Mouse (Mus musculus) c-Kit-negative CD71-positive TER-119-positive erythroid progenitor cells, embryonic 14.5 days (primary cell): Measurements from ENCODE around the gene Aldh9a1.

Source experiments
- DNase-seq: peaks from one replicate; pipeline ENCODE4 v3.0.0-alpha.2; 2013; ENCODE audit warnings: low read depth, low spot score

Aldh9a1 gene

GRCm38 (mm10) chr1:167350597-167351415 is 1.0 kb downstream of the Aldh9a1 start:
- no peak for DNase-seq

DNA sequence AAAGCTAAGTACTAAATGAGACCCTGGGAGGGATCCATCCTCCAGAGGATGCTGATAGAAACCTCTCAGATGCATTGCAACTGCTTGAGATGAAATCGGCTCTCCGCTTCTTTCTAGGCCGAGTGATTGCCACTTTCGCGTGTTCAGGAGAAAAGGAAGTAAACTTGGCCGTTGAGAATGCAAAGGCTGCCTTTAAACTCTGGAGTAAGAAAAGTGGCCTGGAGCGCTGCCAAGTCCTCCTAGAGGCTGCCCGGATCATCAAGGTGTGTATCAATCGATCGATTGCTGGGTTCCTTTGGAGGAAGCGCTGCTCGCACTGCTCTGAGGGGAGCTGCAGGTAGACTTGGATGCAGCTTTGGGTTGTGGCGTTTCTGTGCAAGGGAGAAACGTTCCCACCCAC is 2.6 kb downstream of the Aldh9a1 start:
- DNase-seq, result no peak

DNA sequence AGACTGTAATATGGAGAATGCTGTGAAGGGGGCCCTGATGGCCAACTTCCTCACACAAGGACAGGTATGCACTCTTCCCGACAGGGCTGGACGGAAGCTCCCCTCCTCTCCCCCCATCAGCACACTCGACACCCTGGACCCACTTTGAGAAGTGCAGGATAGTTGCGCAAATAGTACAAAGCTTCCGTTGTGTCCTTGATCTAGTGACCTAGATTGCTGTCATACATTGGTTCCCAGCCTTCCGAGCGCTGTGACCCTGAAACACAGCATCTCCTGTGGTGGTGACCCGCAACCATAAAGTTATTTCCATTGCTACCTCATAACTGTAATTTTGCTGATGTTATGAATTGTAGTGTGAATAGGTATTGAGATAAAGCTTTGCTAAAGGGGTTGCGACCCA is 7.6 kb downstream of the Aldh9a1 start:
- no peak for DNase-seq

- DNase-seq, result no peak
Observed at GRCm38 (mm10) chr1:167358731-167359130, 8.9 kb downstream of the Aldh9a1 start.

- no peak for DNase-seq
Observed at GRCm38 (mm10) chr1:167360268-167360667, 10.5 kb downstream of the Aldh9a1 start.

DNA sequence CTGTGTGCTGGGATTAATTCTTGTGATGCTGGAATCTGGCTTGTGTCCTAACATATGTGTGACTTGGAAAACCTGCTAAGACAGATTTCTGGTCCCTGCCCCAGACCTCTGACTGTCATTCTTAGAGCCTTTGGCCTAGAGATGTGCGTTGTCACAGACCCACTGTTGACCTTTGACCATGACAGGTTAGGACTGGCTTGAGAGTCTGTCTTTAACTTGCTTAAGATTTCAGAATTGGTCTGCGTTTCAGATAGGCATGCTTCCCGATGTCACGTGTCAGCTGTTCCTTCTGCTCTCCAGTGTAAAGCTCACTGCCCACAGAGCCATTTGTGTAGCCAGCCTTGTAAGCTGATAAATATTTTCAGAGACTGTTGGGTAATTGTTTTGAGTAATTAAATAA is 13.0 kb downstream of the Aldh9a1 start:
- DNase-seq, result no peak

DNA sequence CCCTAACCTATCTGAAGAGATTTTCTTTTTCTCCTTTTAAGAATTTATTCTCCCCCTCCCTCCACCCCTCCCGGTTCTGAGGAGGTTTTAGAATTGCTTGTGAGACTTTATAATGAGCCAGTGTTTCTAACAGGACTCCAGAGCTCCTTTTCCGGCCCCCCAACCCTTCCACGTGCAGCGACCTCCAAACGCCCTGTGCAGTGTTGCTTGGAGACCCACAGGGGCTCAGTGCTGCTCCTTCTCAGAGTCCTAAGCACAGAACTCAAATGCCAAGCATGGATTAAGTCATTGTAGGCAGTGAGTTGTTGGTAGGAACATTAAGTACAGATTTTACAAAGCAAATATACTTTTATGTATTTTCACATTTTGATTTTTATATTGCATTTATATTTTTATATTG is 13.5 kb downstream of the Aldh9a1 start:
- DNase-seq, result no peak

GRCm38 (mm10) chr1:167365808-167366207 is 16.0 kb downstream of the Aldh9a1 start:
- DNase-seq, result no peak

- no peak for DNase-seq
Observed at GRCm38 (mm10) chr1:167366621-167367020, 16.8 kb downstream of the Aldh9a1 start.

GRCm38 (mm10) chr1:167368018-167368417 is 18.2 kb downstream of the Aldh9a1 start:
- DNase-seq, result no peak

DNA sequence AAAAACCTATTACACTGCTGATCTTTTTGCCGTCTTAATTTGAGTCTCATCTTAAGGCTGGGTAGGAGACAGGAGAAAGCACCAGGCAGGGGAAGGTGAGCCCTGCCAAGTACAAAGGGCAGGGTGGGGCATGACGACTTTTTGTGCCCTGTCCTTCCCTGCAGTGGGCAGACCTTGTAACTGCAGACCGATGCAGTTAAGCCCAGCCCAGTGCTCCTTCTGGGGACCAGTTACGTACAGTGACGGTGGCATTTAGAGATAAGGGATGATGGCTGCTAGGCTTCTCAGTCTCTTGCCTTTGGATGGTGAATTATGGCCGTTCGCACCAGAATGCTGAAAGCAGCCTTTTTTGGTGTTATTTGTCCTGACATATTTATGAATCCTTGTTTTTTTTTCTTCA is 18.7 kb downstream of the Aldh9a1 start:
- peak; percentile 66 for DNase-seq

DNA sequence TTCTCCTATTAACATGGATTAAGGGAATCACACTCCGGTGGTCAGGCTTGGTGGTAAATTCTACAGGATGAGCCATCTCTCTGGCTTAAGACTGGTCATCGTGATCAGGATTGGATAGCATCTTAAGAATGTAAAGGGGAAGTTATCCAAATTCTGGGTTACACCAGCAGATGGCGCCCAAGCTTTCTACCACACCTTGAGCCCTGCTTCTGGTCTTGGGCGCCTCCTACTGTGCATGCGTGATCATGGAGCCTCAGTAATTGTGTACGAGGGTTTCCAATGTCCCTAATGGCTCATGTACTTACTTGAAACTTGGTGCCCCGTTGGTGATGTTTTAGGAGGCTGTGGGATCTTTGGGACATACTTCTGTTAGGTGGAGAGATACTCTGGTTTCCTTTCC is 20.1 kb downstream of the Aldh9a1 start:
- peak; percentile 94 for DNase-seq

GRCm38 (mm10) chr1:167372739-167373138 is 22.9 kb downstream of the Aldh9a1 start:
- DNase-seq, result no peak

GRCm38 (mm10) chr1:167374003-167374784 is 24.4 kb downstream of the Aldh9a1 start:
- DNase-seq, result peak; percentile 83

- no peak for DNase-seq
Observed at GRCm38 (mm10) chr1:167374942-167375341, 25.2 kb downstream of the Aldh9a1 start.

DNA sequence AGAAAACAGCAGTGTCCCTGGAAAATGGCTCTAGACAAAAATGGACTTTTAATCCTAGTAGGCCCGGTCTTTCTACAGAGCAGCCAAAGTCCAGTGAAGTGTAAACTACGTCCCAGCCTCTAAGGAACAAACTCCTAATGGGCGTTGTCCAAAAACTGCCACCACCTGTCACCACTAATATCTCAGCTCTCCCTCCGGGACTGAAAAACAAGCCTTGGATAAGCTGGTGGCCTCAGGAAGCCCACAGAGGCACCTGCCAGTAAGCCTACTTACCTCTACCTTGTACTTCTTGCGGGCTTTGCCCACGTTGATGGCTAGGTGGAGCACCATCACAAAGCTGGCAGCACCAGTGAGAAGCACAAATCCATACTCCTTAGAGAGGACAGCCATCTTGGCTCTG is 28.2 kb downstream of the Aldh9a1 start:
- no peak for DNase-seq

DNA sequence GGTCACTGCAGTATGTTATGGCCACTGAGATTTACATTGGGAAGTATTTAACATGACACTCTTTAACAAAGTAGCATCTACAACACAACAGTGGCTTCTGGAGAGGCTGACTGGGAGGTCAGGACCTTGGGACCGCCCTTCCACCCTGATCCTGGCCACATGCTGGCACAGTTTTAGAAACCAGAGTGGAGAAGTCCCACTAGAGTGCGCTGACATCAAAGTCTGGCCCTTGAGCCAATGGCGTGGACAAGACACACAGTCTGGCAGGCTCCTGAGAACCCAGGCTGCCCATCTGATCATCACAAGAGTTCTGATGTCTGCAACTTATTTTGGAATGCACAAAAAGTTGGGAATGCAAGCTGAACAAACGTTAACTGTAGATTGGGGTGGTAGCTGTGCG is 30.0 kb downstream of the Aldh9a1 start:
- no peak for DNase-seq

DNA sequence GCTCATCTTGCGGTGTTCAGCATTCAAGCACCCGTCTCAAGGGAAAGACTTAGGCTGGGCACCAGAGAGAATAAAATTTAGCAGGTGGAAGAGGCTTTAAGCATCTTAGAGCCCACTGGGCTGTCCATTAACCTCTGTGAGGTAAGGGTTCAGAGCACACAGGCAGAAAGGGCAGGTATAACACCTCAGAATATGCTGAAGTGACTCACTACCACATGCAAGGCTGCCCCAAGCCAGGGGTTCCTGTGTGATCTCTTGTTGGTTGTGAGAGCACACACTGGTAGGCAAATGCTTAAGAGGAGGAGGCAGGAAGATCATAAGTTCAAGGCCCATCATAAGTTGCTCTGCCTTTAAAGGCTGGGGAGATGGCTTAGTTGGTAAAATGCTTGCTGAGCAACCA is 30.4 kb downstream of the Aldh9a1 start:
- no peak for DNase-seq

- no peak for DNase-seq
Observed at GRCm38 (mm10) chr1:167381050-167382015, 31.5 kb downstream of the Aldh9a1 start.

- no peak for DNase-seq
Observed at GRCm38 (mm10) chr1:167382316-167382715, 32.5 kb downstream of the Aldh9a1 start.

DNA sequence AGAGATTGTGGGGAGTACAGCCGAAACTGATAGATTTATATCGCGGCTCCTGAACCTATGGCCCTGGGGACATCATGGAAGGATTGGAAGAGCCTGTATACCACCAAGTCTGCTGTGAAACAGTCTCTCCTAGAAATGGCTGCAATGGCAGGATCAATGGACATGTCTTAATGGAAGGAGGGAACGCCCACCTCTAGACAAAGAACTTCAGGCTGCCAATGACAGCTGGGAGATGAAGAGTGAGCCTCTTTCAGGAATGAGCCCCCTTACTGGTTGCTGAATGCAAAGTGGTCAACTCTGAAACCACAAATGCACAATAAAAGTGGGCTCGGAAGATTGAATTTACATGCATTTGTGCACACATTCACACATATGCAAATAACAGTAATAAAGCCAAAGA is 33.0 kb downstream of the Aldh9a1 start:
- DNase-seq, result no peak

DNA sequence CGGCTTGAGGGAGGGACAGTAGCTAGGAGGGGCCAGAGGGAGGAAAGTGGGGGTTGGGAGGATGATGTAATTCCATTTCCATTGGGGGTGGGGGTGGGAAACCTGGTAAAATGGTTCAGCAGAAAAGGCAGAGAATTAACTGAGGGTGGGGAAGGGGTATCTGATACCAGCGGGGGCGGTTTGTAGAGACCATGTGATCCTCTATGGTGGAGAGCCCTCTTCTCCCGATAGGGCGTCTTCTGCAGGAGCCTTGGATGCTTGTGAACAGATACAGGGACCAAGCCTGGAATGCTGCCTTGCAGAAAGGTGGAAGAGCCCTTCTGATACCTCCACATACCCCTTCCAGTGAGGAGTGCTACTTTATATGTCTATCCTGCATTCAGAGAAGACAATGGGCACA is 33.4 kb downstream of the Aldh9a1 start:
- DNase-seq, result no peak
